Mouse (Mus musculus) kidney, adult 9 months (tissue): ENCODE data around the gene Actl10.

Experiments
- DNase-seq: peaks from one replicate; pipeline ENCODE4 v3.0.0; 2022

Gene Actl10

DNA sequence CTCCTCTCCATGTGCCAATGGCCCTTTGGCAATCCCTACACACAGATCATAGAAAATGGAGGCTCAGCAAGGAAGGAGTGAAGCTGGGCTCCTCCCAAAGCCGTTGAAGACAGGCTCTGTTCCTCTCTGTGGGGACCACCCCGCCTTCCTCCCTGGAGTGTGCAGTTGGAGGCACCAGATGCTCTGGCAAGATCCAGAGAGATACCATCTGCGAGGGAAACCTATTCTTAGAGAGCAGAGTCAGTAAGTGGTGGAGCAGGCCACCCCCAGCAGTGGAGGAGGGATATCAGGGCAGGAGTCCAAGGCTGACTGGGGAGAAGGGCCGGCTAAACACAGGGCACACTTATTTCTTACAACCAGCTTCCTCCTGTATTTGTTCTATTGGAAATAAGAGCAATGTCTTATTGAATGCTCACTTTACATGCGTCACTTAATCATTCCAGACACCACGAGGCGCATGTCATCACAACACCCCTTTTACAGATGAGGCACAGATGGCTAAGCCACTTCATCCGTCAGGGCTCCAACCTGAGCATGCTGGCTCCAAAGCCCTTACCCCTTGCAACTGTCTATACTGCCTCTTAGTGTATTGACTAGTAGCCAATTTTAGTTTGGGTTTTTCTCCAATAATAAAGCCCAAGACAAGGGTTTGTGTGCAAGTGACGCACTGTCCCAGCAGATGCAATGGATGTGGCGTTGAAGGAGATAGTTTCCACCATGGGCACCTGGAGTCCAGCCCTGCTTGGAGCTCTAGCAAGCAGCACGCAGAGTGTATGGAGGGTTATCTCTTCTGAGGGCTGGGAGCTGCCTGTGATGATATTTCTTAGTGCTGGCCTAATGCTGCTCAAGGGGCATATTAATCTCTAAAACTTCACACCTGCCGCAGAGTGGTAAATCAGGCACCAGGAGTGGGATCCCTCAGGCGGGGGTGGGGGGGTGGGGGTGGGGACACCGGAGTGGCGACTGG is 32.6 kb downstream of the Actl10 start:
- no peak for DNase-seq

GRCm38 (mm10) chr2:154584931-154585601 is 33.5 kb downstream of the Actl10 start:
- no peak for DNase-seq

DNA sequence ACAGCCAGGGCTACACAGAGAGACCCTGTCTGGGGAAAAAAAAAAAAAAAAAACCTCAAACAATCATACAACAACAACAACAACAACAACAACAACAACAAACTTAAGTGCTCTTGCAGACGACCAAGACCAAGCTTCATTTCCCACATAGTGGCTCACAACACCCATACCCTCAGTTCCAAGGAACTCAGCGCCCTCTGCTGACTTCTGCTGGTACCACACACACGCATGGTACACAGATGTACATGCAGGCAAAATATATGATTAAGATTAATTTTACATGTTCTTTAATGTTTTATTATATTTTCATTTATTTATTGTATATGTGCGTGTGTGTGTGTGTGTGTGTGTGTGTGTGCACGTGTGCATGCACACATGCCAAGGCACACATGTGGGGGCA is 34.8 kb downstream of the Actl10 start:
- peak; percentile 42 for DNase-seq

- no peak for DNase-seq
Measured at GRCm38 (mm10) chr2:154589051-154589450, 37.5 kb downstream of the Actl10 start.

DNA sequence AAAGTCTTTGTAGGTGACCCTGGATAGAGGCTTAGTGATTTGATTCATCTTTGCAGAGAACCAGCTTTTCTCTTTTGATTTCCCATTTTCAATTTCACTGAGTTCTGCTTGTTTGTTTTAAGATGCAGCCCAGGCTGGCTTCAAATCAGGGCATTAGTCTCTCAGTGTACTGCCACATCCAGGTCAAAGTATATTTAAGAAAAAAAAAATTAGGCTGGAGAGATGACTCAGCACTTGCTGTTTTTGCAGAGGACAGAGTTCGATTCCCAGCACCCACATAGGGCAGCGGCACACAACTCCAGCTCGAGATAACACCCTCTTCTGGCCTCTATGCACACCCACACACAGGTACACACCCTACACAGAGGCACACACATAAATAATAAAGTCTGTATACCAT is 39.7 kb downstream of the Actl10 start:
- no peak for DNase-seq

DNA sequence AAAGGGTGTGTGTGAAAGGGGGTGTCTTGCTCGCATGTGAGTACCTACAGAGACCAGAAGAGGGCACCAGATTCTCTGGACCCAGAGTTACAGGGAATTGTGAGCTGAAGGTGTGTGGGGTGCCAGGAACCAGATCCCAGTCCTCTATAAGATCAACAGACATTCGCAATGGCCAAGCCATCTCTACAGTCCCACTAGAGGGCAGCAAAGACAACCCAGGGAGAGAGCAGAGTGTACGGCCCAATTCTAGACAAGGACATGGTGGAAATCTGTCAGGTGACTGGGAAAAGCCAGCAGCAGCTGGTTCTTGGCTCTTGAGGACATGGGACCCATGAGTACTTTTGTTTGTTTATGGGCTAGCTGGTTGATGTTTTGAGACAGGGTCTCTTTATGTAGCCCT is 41.4 kb downstream of the Actl10 start:
- peak; percentile 58 for DNase-seq

DNA sequence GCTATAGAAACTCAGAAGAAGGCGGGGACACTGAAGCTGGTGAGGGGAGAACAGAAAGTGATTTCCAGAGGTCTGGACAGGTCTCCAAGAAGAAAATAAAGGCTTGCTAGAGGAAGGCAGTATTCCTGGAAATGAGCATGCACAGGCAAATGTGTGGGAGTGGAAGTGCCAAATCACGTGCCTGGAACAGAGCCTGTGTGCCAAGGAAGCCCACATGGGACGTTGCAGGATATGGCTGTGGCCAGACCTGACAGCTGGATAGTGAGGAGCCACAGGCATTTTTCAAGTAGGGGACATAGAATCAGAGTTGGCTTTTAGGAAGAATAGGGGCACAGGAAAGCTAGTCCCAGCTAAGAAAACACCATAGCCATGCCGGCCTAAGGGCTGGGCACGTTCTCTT is 44.2 kb downstream of the Actl10 start:
- DNase-seq: no peak

DNA sequence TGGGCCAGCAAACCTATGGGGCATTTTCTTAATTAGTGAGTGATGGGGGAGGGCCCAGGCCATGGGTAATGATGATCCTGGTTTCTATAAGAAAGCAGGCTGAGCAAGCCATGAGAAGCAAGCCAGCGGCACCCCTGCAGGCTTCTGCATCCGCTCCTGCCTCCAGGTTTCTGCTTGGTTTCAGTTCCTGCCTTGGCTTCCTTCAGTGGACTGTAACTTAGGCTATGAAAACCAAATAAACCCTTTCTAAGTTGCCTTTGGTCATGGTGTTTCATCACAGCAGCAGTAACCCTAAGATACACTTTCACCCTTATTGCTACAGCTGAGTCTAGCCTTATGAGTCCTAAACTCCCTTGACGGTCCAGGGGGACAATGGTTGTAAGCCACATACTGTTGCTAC is 45.8 kb downstream of the Actl10 start:
- DNase-seq: no peak

- DNase-seq: peak; percentile 42
Measured at GRCm38 (mm10) chr2:154600586-154600985, 49.0 kb downstream of the Actl10 start.

GRCm38 (mm10) chr2:154601324-154601723 is 49.7 kb downstream of the Actl10 start:
- DNase-seq: peak; percentile 84
